ENCODE assay signal across 8 mouse cellular contexts in genomic region chr7:25120061-25120834, GRCm38 (mm10). TPM values are rescaled to one million over a fixed set of nuclear protein-coding genes. Genes with fewer than 3 reads are reported as not detected.
A peak's percentile ranks its signal among the peaks of the same experiment; 100 is the strongest.
DNase-seq lines count a peak whose midpoint lies in the region; ATAC-seq and TF ChIP-seq lines count a peak whose summit lies in the region.

No protein-coding gene starts in this region.

- no peak overlapping the region for H3K27ac ChIP-seq in ES-Bruce4 (ENCODE audit: insufficient read depth, low read length)
- no peak overlapping the region for H3K27ac ChIP-seq in heart, postnatal 0 days (ENCODE audit: low read depth)
- no peak overlapping the region for H3K27ac ChIP-seq in forebrain, postnatal 0 days (ENCODE audit: low read depth, low read length)

- no peak overlapping the region for H3K9ac ChIP-seq in ES-Bruce4 (ENCODE audit: low read depth, poor library complexity, severe bottlenecking)
- no peak overlapping the region for H3K9ac ChIP-seq in heart, postnatal 0 days (replicated peaks; ENCODE audit: low read depth, low read length)
- H3K9ac ChIP-seq in forebrain, postnatal 0 days, result no peak overlapping the region

- DNase-seq in adrenal gland, adult (ENCODE audit: inconsistent age in 2 of 2, low spot score in 1 of 2), result peak; percentile 45 to 56
- DNase-seq in adrenal gland, adult 8-10 months, result no peak
- DNase-seq in heart, postnatal 0 days (ENCODE audit: low spot score), result no peak
- no peak for DNase-seq in forebrain, postnatal 0 days
- no peak for DNase-seq in Muller cell, postnatal 12 days (ENCODE audit: inconsistent ontology term)
- DNase-seq in gastrocnemius, postnatal 10 days, result no peak

- no peaks in the 10 kb centered on the region for H3K27me3 ChIP-seq in ES-Bruce4 (ENCODE audit: control insufficient read depth, insufficient read depth, low read length, poor library complexity, severe bottlenecking)
- H3K27me3 ChIP-seq in heart, postnatal 0 days (ENCODE audit: control insufficient read depth, insufficient read depth, low read length), result peaks cover 3% of the 10 kb centered on the region; the same call in 1 of the 2 replicates
- H3K27me3 ChIP-seq in forebrain, postnatal 0 days (ENCODE audit: insufficient read depth, low read length), result no peaks in the 10 kb centered on the region

- TF ChIP-seq CTCF in ES-Bruce4 (IDR thresholded peaks at IDR 0.05; ENCODE audit: low read depth, low read length), result no peak
- no peak for TF ChIP-seq CTCF in heart, postnatal 0 days (IDR thresholded peaks at IDR 0.05; ENCODE audit: low read depth)
- no peak for TF ChIP-seq CTCF in forebrain, postnatal 0 days (IDR thresholded peaks at IDR 0.05; ENCODE audit: low read depth)

- 67% methylated on average over 25 of the region's 25 CpGs for WGBS in heart, postnatal 0 days
- 73% methylated on average over 19 of the region's 25 CpGs for WGBS in forebrain, postnatal 0 days

- ATAC-seq in heart, postnatal 0 days (ENCODE audit: insufficient read depth, low read depth), result peak; percentile 20
- peak; percentile 81 for ATAC-seq in megakaryocyte progenitor cell, adult 5-6 weeks (replicated peaks; ENCODE audit: poor library complexity)
- ATAC-seq in forebrain, postnatal 0 days, result no peak

- TF ChIP-seq EP300 in ES-Bruce4 (IDR thresholded peaks at IDR 0.05; ENCODE audit: insufficient read depth, low read depth, low read length), result no peak
- no peak for TF ChIP-seq EP300 in heart, postnatal 0 days (IDR thresholded peaks at IDR 0.05; ENCODE audit: low read depth)

- H3K4me2 ChIP-seq in heart, postnatal 0 days (ENCODE audit: low read depth, low read length), result no peak overlapping the region
- H3K4me2 ChIP-seq in forebrain, postnatal 0 days (ENCODE audit: low read depth), result no peak overlapping the region

- TF ChIP-seq POLR2A in ES-Bruce4 (IDR thresholded peaks at IDR 0.05; ENCODE audit: insufficient read depth, low read length), result no peak

- no peaks in the 10 kb centered on the region for H3K9me3 ChIP-seq in ES-Bruce4 (replicated peaks; ENCODE audit: control insufficient read depth, insufficient read depth, low read length, poor library complexity, severe bottlenecking)
- H3K9me3 ChIP-seq in heart, postnatal 0 days (replicated peaks; ENCODE audit: control insufficient read depth, low read length), result no peaks in the 10 kb centered on the region
- no peaks in the 10 kb centered on the region for H3K9me3 ChIP-seq in forebrain, postnatal 0 days (ENCODE audit: low read length)

- H3K36me3 ChIP-seq in ES-Bruce4 (ENCODE audit: control insufficient read depth, insufficient read depth, low read length, poor library complexity, severe bottlenecking), result no peaks in the 10 kb centered on the region
- no peaks in the 10 kb centered on the region for H3K36me3 ChIP-seq in heart, postnatal 0 days (replicated peaks; ENCODE audit: control insufficient read depth, insufficient read depth, low read length)
- H3K36me3 ChIP-seq in forebrain, postnatal 0 days (ENCODE audit: insufficient read depth), result peaks cover 3% of the 10 kb centered on the region; the same call in 1 of the 2 replicates

- peaks cover 3% of the 10 kb centered on the region for H3K4me1 ChIP-seq in ES-Bruce4 (ENCODE audit: control insufficient read depth, insufficient read depth, low read length)
- no peaks in the 10 kb centered on the region for H3K4me1 ChIP-seq in heart, postnatal 0 days (ENCODE audit: control insufficient read depth, insufficient read depth)
- H3K4me1 ChIP-seq in forebrain, postnatal 0 days (ENCODE audit: insufficient read depth), result no peaks in the 10 kb centered on the region

- H3K4me3 ChIP-seq in ES-Bruce4 (ENCODE audit: low read depth, low read length), result peak overlapping the region; percentile 7; the same call in 1 of the 2 replicates
- no peak overlapping the region for H3K4me3 ChIP-seq in heart, postnatal 0 days (ENCODE audit: low read depth, low read length)
- no peak overlapping the region for H3K4me3 ChIP-seq in forebrain, postnatal 0 days (ENCODE audit: low read depth, low read length)

RNA-seq across cellular contexts. Expression of gene Zfp574, which starts 47.9 kb away (rescaled TPM):
- 10 to 100 TPM; 20.2 to 25.0 (median 22.1) TPM for total RNA-seq in adrenal gland, adult 8-10 months (2022)
- polyA plus RNA-seq in ES-Bruce4 (2011; ENCODE audit: insufficient read depth, insufficient read length, low read depth, missing spikeins), result 13.5 and 14.8 TPM in 2 replicates
- total RNA-seq in heart, postnatal 0 days (2014; rRNA removed; ENCODE audit: low replicate concordance), result 9.8 and 12.0 TPM in 2 replicates
- polyA plus RNA-seq in heart, postnatal 0 days (2015; fragmentation: Nextera tagmentation; extraction: Ambion mirVana), result 11.2 and 11.6 TPM in 2 replicates
- total RNA-seq in megakaryocyte progenitor cell, adult 5-6 weeks (2015), result 6.2 and 7.6 TPM in 2 replicates
- 4.5 and 4.8 TPM in 2 replicates for total RNA-seq in megakaryocyte progenitor cell, adult 5-6 weeks (2017)
- 25.4 and 31.5 TPM in 2 replicates for total RNA-seq in forebrain, postnatal 0 days (2014; rRNA removed)
- polyA plus RNA-seq in forebrain, postnatal 0 days (2015; fragmentation: Nextera tagmentation; extraction: Ambion mirVana), result 30.6 and 33.0 TPM in 2 replicates
- 1 to 10 TPM; 6.9 to 9.0 TPM for total RNA-seq in gastrocnemius, postnatal 10 days (2021)

RNA-seq across cellular contexts. Expression of gene Grik5, which starts 48.1 kb away (rescaled TPM):
- total RNA-seq in adrenal gland, adult 8-10 months (2022), result 10 to 100 TPM; 13.8 to 43.0 (median 24.7) TPM
- 31.5 and 40.0 TPM in 2 replicates for polyA plus RNA-seq in ES-Bruce4 (2011; ENCODE audit: insufficient read depth, insufficient read length, low read depth, missing spikeins)
- 16.2 and 21.5 TPM in 2 replicates for total RNA-seq in heart, postnatal 0 days (2014; rRNA removed; ENCODE audit: low replicate concordance)
- 1.5 and 1.6 TPM in 2 replicates for polyA plus RNA-seq in heart, postnatal 0 days (2015; fragmentation: Nextera tagmentation; extraction: Ambion mirVana)
- 3.1 and 5.6 TPM in 2 replicates for total RNA-seq in megakaryocyte progenitor cell, adult 5-6 weeks (2015)
- 3.4 and 3.9 TPM in 2 replicates for total RNA-seq in megakaryocyte progenitor cell, adult 5-6 weeks (2017)
- total RNA-seq in forebrain, postnatal 0 days (2014; rRNA removed), result 94.1 and 106 TPM in 2 replicates
- polyA plus RNA-seq in forebrain, postnatal 0 days (2015; fragmentation: Nextera tagmentation; extraction: Ambion mirVana), result 10.2 and 15.8 TPM in 2 replicates
- 10 to 100 TPM in 1 of 2 experiments, 1 to 10 TPM in 1; 7.2 to 11.0 TPM for total RNA-seq in gastrocnemius, postnatal 10 days (2021)

RNA-seq across cellular contexts. Expression of gene Pou2f2, which starts 59.3 kb away (rescaled TPM):
- 1 to 10 TPM in 3 of 4 experiments, under 1 TPM in 1; 0.90 to 3.5 (median 1.7) TPM for total RNA-seq in adrenal gland, adult 8-10 months (2022)
- 1.8 and 2.1 TPM in 2 replicates for polyA plus RNA-seq in ES-Bruce4 (2011; ENCODE audit: insufficient read depth, insufficient read length, low read depth, missing spikeins)
- under 0.01 and 0.15 TPM in 2 replicates for total RNA-seq in heart, postnatal 0 days (2014; rRNA removed; ENCODE audit: low replicate concordance)
- 0.25 and 0.26 TPM in 2 replicates for polyA plus RNA-seq in heart, postnatal 0 days (2015; fragmentation: Nextera tagmentation; extraction: Ambion mirVana)
- 13.8 and 18.1 TPM in 2 replicates for total RNA-seq in megakaryocyte progenitor cell, adult 5-6 weeks (2015)
- 2.1 and 4.1 TPM in 2 replicates for total RNA-seq in megakaryocyte progenitor cell, adult 5-6 weeks (2017)
- total RNA-seq in forebrain, postnatal 0 days (2014; rRNA removed), result 5.8 and 6.0 TPM in 2 replicates
- polyA plus RNA-seq in forebrain, postnatal 0 days (2015; fragmentation: Nextera tagmentation; extraction: Ambion mirVana), result 9.8 and 21.2 TPM in 2 replicates
- under 1 TPM; 0.16 to 0.77 TPM for total RNA-seq in gastrocnemius, postnatal 10 days (2021)

Comparison
In these comparisons a context has a peak if more than half of its experiments do, and no peak if none do; other contexts are left out.
1. DNase-seq: peak in adrenal gland, adult (2 of 2); none in adrenal gland, adult 8-10 months (single experiment), heart, postnatal 0 days (single experiment), forebrain, postnatal 0 days (single experiment), Muller cell, postnatal 12 days (single experiment) and gastrocnemius, postnatal 10 days (single experiment).